Mouse (Mus musculus) thymus, adult 2 months (tissue): Measurements from ENCODE around the gene Foxl1. TPM values are rescaled to one million over a fixed set of nuclear protein-coding genes. Genes with fewer than 3 reads are reported as not detected.

Experiments
- DNase-seq: peaks from one replicate; pipeline ENCODE4 v3.0.0; 2021
- H3K27ac ChIP-seq: fragments of 200-500 bp; 2 replicates; pipeline ENCODE4 v1.5.1; 2012; ENCODE audit warnings: low read length, control low read depth; ENCODE audit not compliant: control insufficient read depth, insufficient read depth
- H3K27me3 ChIP-seq: fragments of 200-500 bp; 2 replicates; pipeline ENCODE4 v1.6.1; 2012; ENCODE audit warnings: mild to moderate bottlenecking, low read length, moderate library complexity, mixed read lengths; ENCODE audit not compliant: control insufficient read depth, insufficient read depth
- H3K36me3 ChIP-seq: fragments of 200-500 bp; 2 replicates; pipeline ENCODE4 v1.6.1; 2012; ENCODE audit warnings: mild to moderate bottlenecking, low read length, moderate library complexity; ENCODE audit not compliant: control insufficient read depth, insufficient read depth
- H3K4me1 ChIP-seq: fragments of 200-500 bp; replicated peaks from 2 replicates; pipeline ENCODE4 v1.6.1; 2012; ENCODE audit warnings: low read length; ENCODE audit not compliant: control insufficient read depth, insufficient read depth
- H3K4me3 ChIP-seq: fragments of 200-500 bp; 2 replicates; pipeline ENCODE4 v1.5.1; 2012; ENCODE audit warnings: mild to moderate bottlenecking, low read length, control low read depth, moderate library complexity; ENCODE audit not compliant: control insufficient read depth, insufficient read depth
- CTCF ChIP-seq: fragments of 200-500 bp; IDR thresholded peaks from 2 replicates; pipeline ENCODE4 v1.5.1; 2012; ENCODE audit warnings: mild to moderate bottlenecking, control low read depth, low read length, moderate library complexity, borderline replicate concordance; ENCODE audit not compliant: control insufficient read depth, poor library complexity, insufficient read depth; ENCODE audit errors: extremely low read depth
- POLR2A ChIP-seq: fragments of 200-500 bp; IDR thresholded peaks from 2 replicates; pipeline ENCODE4 v1.6.1; 2012; ENCODE audit warnings: mild to moderate bottlenecking, low read length, control low read depth, moderate library complexity; ENCODE audit not compliant: control insufficient read depth, poor library complexity, insufficient read depth; ENCODE audit errors: extremely low read depth
- WGBS: fragments of 180-500 bp; shearing (Covaris S2); methylation state at CpG from one replicate; pipeline ENCODE4 v1.1.7; 2018; 5-methylcytosine and 5-hydroxymethylcytosine counted together
- polyA plus RNA-seq: library from polyadenylated mRNA; depleted of rRNA; stranded (reverse); fragments of >200 nt; gene quantifications from 2 replicates; pipeline ENCODE4 v1.2.3, GENCODE M21; 2012; rRNA removed

Foxl1 gene
- polyA plus RNA-seq, 1 experiment: 0.11 TPM

GRCm38 (mm10) chr8:121172567-121172966, 44.8 kb downstream of the Foxl1 start:
- 96% methylated on average over 8 of the region's 8 CpGs for WGBS
- no peaks in the 10 kb centered on the region for H3K36me3 ChIP-seq
- H3K27ac ChIP-seq: no peak overlapping the region
- no peaks in the 10 kb centered on the region for H3K4me1 ChIP-seq
- H3K27me3 ChIP-seq: no peaks in the 10 kb centered on the region; the same call in 1 of the 2 replicates
- no peak overlapping the region for H3K4me3 ChIP-seq
- no peak for DNase-seq
- TF ChIP-seq POLR2A (no peak), CTCF (no peak)

- no peaks in the 10 kb centered on the region; the same call in 1 of the 2 replicates for H3K27me3 ChIP-seq
- WGBS: 83% methylated on average over 10 of the region's 10 CpGs
- H3K27ac ChIP-seq: no peak overlapping the region
- H3K36me3 ChIP-seq: no peaks in the 10 kb centered on the region
- H3K4me3 ChIP-seq: no peak overlapping the region
- no peak for DNase-seq
- no peaks in the 10 kb centered on the region for H3K4me1 ChIP-seq
- TF ChIP-seq CTCF: no peak
- TF ChIP-seq POLR2A: no peak
Observed at GRCm38 (mm10) chr8:121174178-121174577, 46.4 kb downstream of the Foxl1 start.

DNA sequence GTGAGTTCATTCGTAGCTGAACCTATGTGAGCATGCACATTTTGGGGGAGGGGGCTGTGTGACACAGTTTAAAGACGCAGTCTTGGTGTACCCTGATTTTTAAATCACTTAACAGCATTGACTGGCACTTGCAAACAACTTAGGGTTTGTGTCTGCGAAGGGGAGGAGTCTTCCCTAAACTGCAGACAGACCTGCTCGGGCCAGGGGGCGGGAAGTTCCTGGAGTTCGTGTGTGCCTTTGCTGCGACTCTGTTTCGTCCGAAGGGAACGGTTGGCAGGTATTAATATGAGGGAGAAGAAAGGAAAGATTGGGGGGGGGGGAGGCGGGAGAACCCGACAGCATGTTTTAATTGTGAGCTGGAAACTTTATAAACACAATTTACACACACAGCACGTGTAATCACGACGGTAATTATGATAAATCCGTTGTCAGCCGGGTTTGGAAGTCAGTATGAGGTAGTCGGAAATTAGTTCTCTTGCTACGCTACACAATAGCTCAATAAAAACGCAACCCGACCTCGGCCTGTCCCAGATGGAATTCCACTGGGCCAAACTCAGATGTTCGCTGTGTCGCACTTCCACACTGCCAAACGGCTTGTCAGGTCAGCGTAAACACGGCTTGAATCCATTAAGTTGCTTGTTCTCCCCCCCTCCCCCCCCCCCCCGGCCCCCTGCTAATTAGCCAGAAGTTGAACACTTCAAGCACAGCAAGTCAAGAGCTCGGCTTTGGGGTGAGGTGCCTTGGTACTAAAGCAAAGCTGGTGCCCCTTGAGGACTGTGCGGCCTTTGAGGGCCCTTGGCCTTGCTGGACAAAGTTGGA, 47.2 kb downstream of the Foxl1 start:
- DNase-seq: no peak
- Histone ChIP-seq H3K36me3 (no peaks in the 10 kb centered on the region), H3K4me1 (no peaks in the 10 kb centered on the region), H3K27ac (no peak overlapping the region), H3K27me3 (no peaks in the 10 kb centered on the region), H3K4me3 (no peak overlapping the region)
- TF ChIP-seq POLR2A (no peak), CTCF (no peak)
- WGBS: 87% methylated on average over 30 of the region's 30 CpGs

DNA sequence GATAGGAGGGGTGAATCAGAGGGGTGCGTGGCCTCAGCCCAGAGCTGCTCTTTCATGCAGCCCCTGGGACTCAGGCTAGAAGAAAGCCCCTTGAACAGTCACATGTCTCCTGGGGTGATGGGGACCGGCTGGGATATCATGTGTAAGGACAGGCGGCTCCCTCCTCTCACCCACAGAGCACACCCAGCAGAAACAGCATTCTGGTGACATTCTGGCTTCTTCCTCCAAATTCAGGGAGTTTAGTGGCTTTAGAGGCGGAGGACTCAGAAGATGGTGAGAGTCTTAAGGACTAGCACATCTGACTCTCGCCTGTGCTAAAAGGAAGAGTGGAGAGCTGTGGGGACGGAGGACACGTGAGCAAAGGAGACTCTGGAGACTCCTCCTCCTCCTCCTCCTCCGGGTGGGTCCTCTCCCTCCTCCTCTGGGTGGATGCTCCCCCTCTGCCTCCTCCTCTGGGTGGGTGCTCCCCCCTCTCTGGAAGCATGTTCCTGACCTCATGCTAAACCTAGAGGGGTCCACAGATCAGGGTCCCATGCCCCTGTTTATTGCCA, 47.9 kb downstream of the Foxl1 start:
- 87% methylated on average over 8 of the region's 8 CpGs for WGBS

DNA sequence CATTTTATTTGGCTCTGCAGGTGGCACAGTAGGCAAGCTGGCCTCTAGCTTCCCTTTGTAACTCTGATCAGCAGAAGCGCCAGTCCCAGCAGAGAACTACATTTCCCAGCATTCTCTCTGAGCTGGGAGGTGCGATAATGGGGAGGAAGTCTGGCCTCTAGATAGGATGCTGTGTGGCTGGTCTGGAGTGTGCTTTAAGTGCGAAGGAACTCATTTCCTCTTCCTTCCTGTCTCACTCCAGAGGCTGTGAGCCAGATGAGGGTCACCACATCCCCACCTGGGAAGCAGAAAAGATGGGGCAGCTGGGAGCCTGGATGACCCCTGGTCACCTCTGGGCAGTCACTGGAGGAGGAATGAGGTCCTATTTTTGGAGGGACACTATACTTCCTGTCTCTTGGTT, 48.6 kb downstream of the Foxl1 start:
- no peaks in the 10 kb centered on the region for H3K36me3 ChIP-seq
- no peak for DNase-seq
- 5% methylated on average over 3 of the region's 3 CpGs for WGBS
- H3K4me1 ChIP-seq: no peaks in the 10 kb centered on the region
- no peaks in the 10 kb centered on the region for H3K27me3 ChIP-seq
- no peak overlapping the region for H3K27ac ChIP-seq
- TF ChIP-seq CTCF (no peak), POLR2A (no peak)
- no peak overlapping the region for H3K4me3 ChIP-seq

More for the DNA sequence above, 47.9 kb downstream of the Foxl1 start:
- H3K4me3 ChIP-seq: no peak overlapping the region
- no peak for DNase-seq
- H3K27me3 ChIP-seq: no peaks in the 10 kb centered on the region
- no peak for TF ChIP-seq POLR2A
- no peak for TF ChIP-seq CTCF
- H3K27ac ChIP-seq: no peak overlapping the region
- no peaks in the 10 kb centered on the region for H3K36me3 ChIP-seq
- no peaks in the 10 kb centered on the region for H3K4me1 ChIP-seq

Other genes starting within 250 kb of the Foxl1 start
- gene Foxf1, start 43.6 kb upstream of the Foxl1 start, polyA plus RNA-seq: 0.94 and 1.3 TPM in 2 replicates
- 60.8 and 69.4 TPM in 2 replicates for gene Mthfsd, start 19.5 kb upstream of the Foxl1 start, polyA plus RNA-seq
- gene Foxc2, start 11.8 kb upstream of the Foxl1 start, polyA plus RNA-seq: 0.80 and 0.85 TPM in 2 replicates